In the genomic region with DNA sequence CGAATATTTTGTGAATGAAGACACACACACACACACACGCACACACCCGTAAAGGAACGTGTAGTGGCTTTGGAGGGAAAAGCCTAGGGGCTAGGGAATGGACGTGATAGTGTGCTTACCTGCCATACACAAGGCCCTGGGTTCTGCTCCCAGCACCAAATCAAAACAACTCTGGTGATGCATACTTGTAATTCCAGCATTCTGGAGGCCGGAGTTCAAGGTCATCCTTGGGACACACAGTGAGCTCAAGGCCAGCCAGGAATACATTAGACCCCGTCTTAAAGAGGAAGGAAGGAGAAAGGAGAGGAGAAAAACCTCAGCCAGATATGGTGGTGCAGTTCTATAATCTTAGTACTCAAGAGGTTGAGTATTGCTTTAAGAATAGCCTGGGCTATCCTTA, we compare ENCODE assay signal across 18 mouse cellular contexts. TPM values are rescaled to one million over a fixed set of nuclear protein-coding genes. Genes with fewer than 3 reads are reported as not detected.
"Had no signal": no experiment of that assay in that cellular context is flagged by ENCODE, and none has a peak within 500 bp of the region (broad histone marks: within the 10 kb centered on the region; RNA-seq: fewer than 3 reads in every experiment).

No protein-coding gene starts in this region.

- ATAC-seq: liver, postnatal 0 days; midbrain, embryonic 16.5 days had no signal

- H3K4me3 ChIP-seq: liver, embryonic 13.5 days; liver, embryonic 15.5 days; midbrain, embryonic 10.5 days; neural tube, embryonic 12.5 days had no signal

- H3K4me2 ChIP-seq: liver, embryonic 13.5 days; liver, embryonic 15.5 days; lung, embryonic 14.5 days; neural tube, embryonic 12.5 days had no signal

- H3K27ac ChIP-seq: liver, embryonic 13.5 days; liver, embryonic 15.5 days; midbrain, embryonic 10.5 days; neural tube, embryonic 12.5 days had no signal

- H3K36me3 ChIP-seq: liver, embryonic 13.5 days; liver, embryonic 15.5 days; midbrain, embryonic 10.5 days; neural tube, embryonic 12.5 days had no signal

- H3K9me3 ChIP-seq: liver, embryonic 13.5 days; liver, embryonic 15.5 days had no signal

- H3K9ac ChIP-seq: liver, embryonic 13.5 days; liver, embryonic 15.5 days; liver, postnatal 0 days; lung, embryonic 14.5 days; neural tube, embryonic 12.5 days had no signal

- DNase-seq: liver, embryonic 13.5 days; liver, postnatal 0 days; lung, embryonic 14.5 days; lung, postnatal 10 days; lung, postnatal 4 days; midbrain, embryonic 14.5 days; right cerebral cortex, postnatal 25 days; right cerebral cortex, postnatal 4 days; spleen, adult 18-20 months; thymus, adult 18-20 months; thymus, postnatal 14 days; thymus, postnatal 36 days had no signal

RNA-seq across cellular contexts. Expression of gene Pdgfa, which starts 2.5 kb away (rescaled TPM):
- total RNA-seq: megakaryocyte-erythroid progenitor cell, adult 5-6 weeks; neutrophil, adult 5-6 weeks had no signal
